Comparison of ENCODE assay signal across 26 mouse cellular contexts in the genomic region with DNA sequence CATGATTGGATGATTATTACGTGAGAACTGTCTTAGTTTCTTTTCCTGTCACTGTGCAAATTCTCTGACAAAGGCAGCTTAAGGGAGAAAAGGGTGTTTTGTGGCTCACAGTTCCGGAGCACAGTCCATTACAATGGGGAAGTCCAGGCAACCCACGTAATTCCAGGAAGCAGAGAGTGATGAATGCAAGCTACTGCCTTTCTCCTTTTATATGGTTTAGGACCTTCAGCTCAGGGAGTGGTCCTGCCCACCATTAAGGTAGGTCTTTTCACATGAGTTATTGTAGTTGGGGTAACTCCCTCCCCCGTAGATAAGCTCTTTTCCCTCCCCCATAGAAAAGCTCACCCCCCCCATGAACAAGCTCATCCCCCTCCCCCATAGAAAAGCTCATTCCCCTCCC.
"Had no signal": no experiment of that assay in that cellular context is flagged by ENCODE, and none has a peak within 500 bp of the region (broad histone marks: within the 10 kb centered on the region; RNA-seq: fewer than 3 reads in every experiment).

No protein-coding gene starts in this region.

- ATAC-seq: hindbrain, postnatal 0 days; intestine, embryonic 16.5 days had no signal

- H3K36me3 ChIP-seq: heart, embryonic 13.5 days; heart, embryonic 15.5 days; hindbrain, embryonic 13.5 days; hindbrain, embryonic 15.5 days; kidney, embryonic 15.5 days; limb, embryonic 10.5 days; limb, embryonic 12.5 days had no signal

- H3K4me2 ChIP-seq: heart, embryonic 11.5 days; heart, embryonic 13.5 days; heart, embryonic 15.5 days; hindbrain, embryonic 13.5 days; hindbrain, embryonic 15.5 days; kidney, embryonic 15.5 days; limb, embryonic 12.5 days; liver, embryonic 11.5 days had no signal

- H3K4me1 ChIP-seq: heart, embryonic 15.5 days had no signal

- H3K27ac ChIP-seq: heart, adult 2 months; heart, embryonic 13.5 days; heart, embryonic 15.5 days; hindbrain, embryonic 13.5 days; hindbrain, embryonic 15.5 days; hindbrain, postnatal 0 days; kidney, embryonic 15.5 days; kidney, postnatal 0 days; layer of hippocampus, adult 2 months; left cerebral cortex, adult 2 months; limb, embryonic 10.5 days; limb, embryonic 12.5 days had no signal

- H3K9me3 ChIP-seq: heart, embryonic 13.5 days; heart, embryonic 15.5 days; hindbrain, embryonic 13.5 days; hindbrain, embryonic 15.5 days; kidney, embryonic 15.5 days; limb, embryonic 10.5 days; limb, embryonic 12.5 days had no signal

- H3K4me3 ChIP-seq: heart, adult 2 months; heart, embryonic 13.5 days; heart, embryonic 15.5 days; hindbrain, embryonic 13.5 days; hindbrain, embryonic 15.5 days; kidney, embryonic 15.5 days; layer of hippocampus, adult 2 months; left cerebral cortex, adult 2 months; limb, embryonic 10.5 days; limb, embryonic 12.5 days had no signal

- H3K27me3 ChIP-seq: heart, embryonic 13.5 days; heart, embryonic 15.5 days; hindbrain, embryonic 15.5 days; kidney, embryonic 15.5 days; limb, embryonic 12.5 days had no signal

- DNase-seq: gastrocnemius, postnatal 14 days; gastrocnemius, postnatal 36 days; heart, adult 11 months; heart, adult 2 months; heart, postnatal 14 days; heart, postnatal 36 days; kidney, adult 11 months; kidney, adult 2 months; kidney, adult 9 months; kidney, postnatal 25 days; kidney, postnatal 4 days; liver had no signal

- H3K9ac ChIP-seq: heart, embryonic 13.5 days; heart, embryonic 15.5 days; hindbrain, embryonic 13.5 days; hindbrain, embryonic 15.5 days; kidney, embryonic 15.5 days; limb, embryonic 12.5 days had no signal
